Mouse (Mus musculus) heart, embryonic 16.5 days (tissue): Measurements from ENCODE around the gene Igsf9. TPM values are rescaled to one million over a fixed set of nuclear protein-coding genes. Genes with fewer than 3 reads are reported as not detected.

Experiments used
- ATAC-seq: fragments of 200-750 bp; cut with Nextera tagmentation; replicated peaks from 2 replicates; pipeline ENCODE4 v1.8.0; 2017; ENCODE audit warnings: moderate number of reproducible peaks; ENCODE audit not compliant: insufficient read depth, low FRiP score; ENCODE audit errors: extremely low read depth
- H3K27ac ChIP-seq: fragments of 300-500 bp; sonication (generic); 2 replicates; pipeline ENCODE4 v1.5.1; 2014; ENCODE audit warnings: mild to moderate bottlenecking, low read length, control low read depth, moderate library complexity
- H3K27me3 ChIP-seq: fragments of 300-500 bp; sonication (generic); 2 replicates; pipeline ENCODE4 v1.6.1; 2014; ENCODE audit warnings: low read length, mixed read lengths; ENCODE audit not compliant: control insufficient read depth, insufficient read depth
- H3K36me3 ChIP-seq: fragments of 300-500 bp; sonication (generic); 2 replicates; pipeline ENCODE4 v1.6.1; 2014; ENCODE audit not compliant: control insufficient read depth, insufficient read depth
- H3K4me1 ChIP-seq: fragments of 300-500 bp; sonication (generic); 2 replicates; pipeline ENCODE4 v1.6.1; 2014; ENCODE audit warnings: low read length, mixed read lengths; ENCODE audit not compliant: control insufficient read depth, insufficient read depth
- H3K4me2 ChIP-seq: fragments of 300-500 bp; sonication (generic); 2 replicates; pipeline ENCODE4 v1.6.1; 2014; ENCODE audit warnings: low read depth, mild to moderate bottlenecking, control low read depth, low read length
- H3K4me3 ChIP-seq: fragments of 300-500 bp; sonication (generic); 2 replicates; pipeline ENCODE4 v1.5.1; 2014; ENCODE audit warnings: mild to moderate bottlenecking, control low read depth, low read length
- H3K9ac ChIP-seq: fragments of 300-500 bp; sonication (generic); 2 replicates; pipeline ENCODE4 v1.6.1; 2014; ENCODE audit warnings: low read length, control low read depth
- H3K9me3 ChIP-seq: fragments of 300-500 bp; sonication (generic); replicated peaks from 2 replicates; pipeline ENCODE4 v1.6.1; 2016; ENCODE audit warnings: low read length; ENCODE audit not compliant: control insufficient read depth
- WGBS: fragments of 180-500 bp; shearing (Covaris S2); extraction: QIAGEN DNeasy Blood & Tissue Kit; methylation state at CpG from one replicate; pipeline ENCODE4 v1.1.7; 2014; 5-methylcytosine and 5-hydroxymethylcytosine counted together
- polyA plus RNA-seq: library from polyadenylated mRNA; unstranded; fragments of >200 nt; fragmentation: Nextera tagmentation; extraction: Ambion mirVana; gene quantifications from 2 replicates; pipeline ENCODE4 v1.2.1, GENCODE M21; 2015

The Igsf9 gene
- polyA plus RNA-seq, 1 experiment from 2014 or later = 3.3 TPM

DNA sequence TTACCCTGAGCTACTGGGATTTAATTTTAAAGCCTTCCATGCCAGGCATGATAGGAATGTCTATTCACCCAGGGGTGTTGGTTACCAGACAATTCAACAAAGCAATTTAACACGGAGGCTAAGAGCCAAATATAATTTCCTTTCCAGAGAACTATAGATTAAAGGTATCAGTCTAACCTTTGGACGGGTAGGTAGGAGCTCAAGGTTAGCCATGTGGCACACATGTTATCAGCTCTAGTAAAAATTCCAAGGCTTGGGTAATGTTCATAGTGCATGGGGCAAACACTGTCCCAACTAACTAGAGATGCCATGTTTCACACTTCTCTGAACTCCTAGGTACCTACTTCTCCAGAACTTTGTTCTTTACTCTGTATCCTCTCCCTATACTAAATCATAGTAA lies 20.0 kb upstream of the Igsf9 start:
- no peaks in the 10 kb centered on the region for H3K27me3 ChIP-seq
- no peaks in the 10 kb centered on the region for H3K36me3 ChIP-seq
- H3K4me1 ChIP-seq = peaks cover 4% of the 10 kb centered on the region; the same call in 1 of the 2 replicates
- 22% methylated on average over 2 of the region's 2 CpGs for WGBS
- ATAC-seq = no peak
- no peak overlapping the region for H3K4me2 ChIP-seq
- H3K9me3 ChIP-seq = no peaks in the 10 kb centered on the region
- no peak overlapping the region for H3K9ac ChIP-seq
- H3K4me3 ChIP-seq = no peak overlapping the region
- no peak overlapping the region for H3K27ac ChIP-seq

DNA sequence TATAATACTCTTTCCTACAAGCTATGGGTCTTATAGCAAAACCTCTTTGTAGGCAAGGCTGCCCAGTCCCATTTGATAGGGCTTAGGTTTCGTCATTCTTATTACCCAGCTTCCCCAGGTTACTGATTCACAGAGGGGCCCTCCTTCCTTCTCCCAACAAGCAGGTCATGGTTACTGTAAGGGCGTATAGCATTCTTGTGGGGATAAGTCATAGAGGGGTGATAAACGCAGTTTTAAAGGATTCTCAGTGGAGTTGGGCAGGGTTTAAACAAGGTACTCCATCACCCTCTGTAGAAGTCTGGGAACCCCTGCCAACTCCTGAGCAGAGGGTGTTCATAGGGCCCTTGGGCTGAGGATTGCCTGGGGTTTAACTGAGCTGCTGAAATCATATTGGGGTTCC lies 19.1 kb upstream of the Igsf9 start:
- no peak for ATAC-seq
- Histone ChIP-seq H3K27me3 (no peaks in the 10 kb centered on the region), H3K36me3 (no peaks in the 10 kb centered on the region), H3K9me3 (no peaks in the 10 kb centered on the region), H3K27ac (no peak overlapping the region), H3K4me2 (no peak overlapping the region), H3K4me3 (no peak overlapping the region), H3K9ac (no peak overlapping the region), H3K4me1 (peaks cover 4% of the 10 kb centered on the region; the same call in 1 of the 2 replicates)
- 69% methylated on average over 3 of the region's 3 CpGs for WGBS

DNA sequence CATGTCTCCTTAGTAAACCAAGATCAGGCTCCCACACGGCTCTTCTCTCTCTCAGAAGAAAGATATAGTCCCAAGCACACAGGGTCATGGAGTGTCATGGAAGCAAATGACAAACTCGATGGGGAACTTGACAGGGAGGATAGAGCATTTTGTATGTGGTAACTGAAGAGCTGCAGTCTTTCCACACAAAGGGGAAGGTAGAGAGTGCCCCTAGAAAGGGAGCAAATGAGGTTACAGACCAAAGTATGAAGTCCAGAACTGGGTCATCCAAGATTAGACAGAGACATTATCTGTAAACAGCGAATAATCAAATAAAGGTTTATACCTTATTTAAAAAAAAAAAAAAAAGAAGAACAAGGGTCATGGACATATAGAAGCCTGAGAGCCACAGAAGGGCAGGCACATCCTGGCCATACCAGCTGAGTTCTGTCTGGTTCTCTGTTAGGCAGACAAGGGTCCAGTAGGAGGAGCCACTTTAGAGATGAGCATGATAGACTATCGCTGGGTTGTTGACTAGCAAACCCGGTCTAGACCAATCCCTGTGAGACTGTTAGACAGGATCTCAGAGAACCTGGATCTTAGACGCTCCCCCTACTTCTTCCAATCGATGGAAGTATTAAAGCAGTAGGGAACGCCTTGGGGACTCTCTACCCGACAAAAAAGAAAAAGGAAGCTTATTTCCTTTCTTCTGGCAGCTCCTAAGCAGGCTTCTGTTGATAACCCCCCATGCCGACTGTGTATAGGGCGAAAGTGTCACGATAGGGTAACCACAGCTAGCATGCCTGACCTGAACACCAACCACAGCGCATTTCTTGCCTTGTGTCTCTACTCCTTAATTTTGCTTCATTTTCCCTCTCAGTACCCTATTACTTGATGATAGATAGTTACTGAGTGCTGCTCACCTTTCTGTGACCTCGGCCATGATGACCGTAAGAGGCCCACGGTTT lies 17.9 kb upstream of the Igsf9 start:
- Histone ChIP-seq H3K27me3 (no peaks in the 10 kb centered on the region), H3K4me1 (peaks cover 4% of the 10 kb centered on the region; the same call in 1 of the 2 replicates), H3K4me2 (no peak overlapping the region), H3K4me3 (no peak overlapping the region), H3K9me3 (no peaks in the 10 kb centered on the region), H3K36me3 (no peaks in the 10 kb centered on the region), H3K9ac (no peak overlapping the region), H3K27ac (no peak overlapping the region)
- ATAC-seq = no peak
- 72% methylated on average over 16 of the region's 16 CpGs for WGBS

DNA sequence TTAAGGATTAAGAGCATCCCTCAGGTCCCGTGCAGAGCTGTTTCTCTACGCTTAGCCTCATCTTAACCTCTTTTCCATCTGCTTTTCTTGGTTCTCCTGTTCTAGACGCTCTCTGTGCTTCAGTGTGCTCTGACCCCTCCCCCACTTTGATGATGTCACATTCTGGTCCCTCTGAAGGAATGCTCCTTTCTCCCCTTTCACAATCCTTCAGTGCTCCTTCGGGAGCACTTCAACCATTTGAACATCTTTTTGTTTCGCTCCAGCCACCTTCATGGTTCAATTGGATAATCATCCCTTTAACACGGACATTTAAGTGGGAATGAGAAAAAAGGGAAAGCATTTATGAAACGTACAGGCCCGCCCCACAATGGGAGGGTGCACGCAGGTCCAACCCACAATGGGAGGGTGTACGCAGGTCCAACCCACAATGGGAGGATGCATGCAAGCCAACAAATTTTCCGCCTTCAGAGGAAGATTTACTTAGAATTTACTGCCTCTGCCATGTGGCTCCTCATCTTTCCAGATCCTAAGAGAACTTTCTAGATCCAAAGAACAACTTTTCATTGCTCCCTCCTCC lies 13.2 kb upstream of the Igsf9 start:
- Histone ChIP-seq H3K4me1 (0 out of 2 replicates have a peak, but pooled peaks cover 2% of the 10 kb centered on the region), H3K27me3 (no peaks in the 10 kb centered on the region), H3K4me2 (no peak overlapping the region), H3K4me3 (no peak overlapping the region), H3K36me3 (no peaks in the 10 kb centered on the region), H3K9me3 (no peaks in the 10 kb centered on the region), H3K27ac (no peak overlapping the region), H3K9ac (no peak overlapping the region)
- no peak for ATAC-seq
- 83% methylated on average over 11 of the region's 11 CpGs for WGBS

DNA sequence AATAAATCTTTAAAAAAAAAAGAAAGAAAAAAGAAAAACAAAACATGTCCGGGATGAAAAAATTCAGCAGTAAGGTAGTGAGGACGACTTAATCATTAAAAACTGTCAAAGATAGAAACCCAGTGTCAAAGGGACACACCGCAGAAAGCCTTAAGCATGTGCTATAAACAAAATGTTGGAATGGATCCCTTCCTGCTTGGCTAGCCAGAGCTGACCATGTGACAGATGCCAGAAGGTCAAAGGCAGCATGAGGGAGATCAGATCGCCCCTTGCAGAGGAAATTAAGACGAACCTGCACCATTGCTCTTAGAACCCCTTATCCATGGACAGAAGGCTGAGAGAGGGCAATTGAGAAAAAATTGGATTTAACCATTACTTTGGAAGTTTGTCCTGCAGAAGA lies 12.2 kb upstream of the Igsf9 start:
- no peak for ATAC-seq
- 56% methylated on average over 5 of the region's 5 CpGs for WGBS
- Histone ChIP-seq H3K4me2 (no peak overlapping the region), H3K4me3 (no peak overlapping the region), H3K9me3 (no peaks in the 10 kb centered on the region), H3K27me3 (no peaks in the 10 kb centered on the region), H3K27ac (no peak overlapping the region), H3K36me3 (no peaks in the 10 kb centered on the region), H3K9ac (no peak overlapping the region), H3K4me1 (0 out of 2 replicates have a peak, but pooled peaks cover 2% of the 10 kb centered on the region)

DNA sequence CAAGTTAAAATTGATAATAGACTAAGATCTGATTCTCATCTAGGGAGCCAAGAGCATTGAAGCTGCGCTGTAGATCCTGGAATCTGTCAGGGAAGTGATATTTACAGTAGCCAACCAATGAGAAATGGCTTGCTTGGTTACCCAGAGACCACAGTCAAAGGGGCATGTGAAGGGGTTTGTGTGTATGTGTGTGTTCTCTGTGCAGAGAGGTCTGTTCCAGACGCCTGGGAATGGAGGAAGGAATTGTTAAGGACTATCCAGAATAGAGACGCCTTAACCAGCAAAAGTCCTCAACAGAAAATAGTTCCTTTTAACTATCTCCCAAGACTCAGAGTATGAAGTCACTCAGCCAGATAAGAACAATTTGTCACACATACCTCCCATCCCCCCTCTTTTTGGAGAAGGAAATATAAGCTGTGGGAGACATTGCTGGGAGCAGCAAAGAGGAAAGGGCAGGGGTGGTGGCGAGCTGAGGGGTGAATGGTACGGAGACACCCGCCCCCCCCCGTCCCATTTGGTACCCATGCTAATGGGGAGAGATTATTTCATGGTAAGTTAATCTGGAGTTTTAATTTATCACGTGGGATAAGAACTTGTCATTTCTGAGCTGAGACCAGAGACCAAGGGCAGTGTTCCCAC lies 11.7 kb upstream of the Igsf9 start:
- Histone ChIP-seq H3K4me3 (no peak overlapping the region), H3K4me1 (0 out of 2 replicates have a peak, but pooled peaks cover 2% of the 10 kb centered on the region), H3K27me3 (no peaks in the 10 kb centered on the region), H3K27ac (no peak overlapping the region), H3K9ac (no peak overlapping the region), H3K4me2 (no peak overlapping the region), H3K36me3 (no peaks in the 10 kb centered on the region), H3K9me3 (no peaks in the 10 kb centered on the region)
- ATAC-seq = no peak
- 44% methylated on average over 8 of the region's 8 CpGs for WGBS

DNA sequence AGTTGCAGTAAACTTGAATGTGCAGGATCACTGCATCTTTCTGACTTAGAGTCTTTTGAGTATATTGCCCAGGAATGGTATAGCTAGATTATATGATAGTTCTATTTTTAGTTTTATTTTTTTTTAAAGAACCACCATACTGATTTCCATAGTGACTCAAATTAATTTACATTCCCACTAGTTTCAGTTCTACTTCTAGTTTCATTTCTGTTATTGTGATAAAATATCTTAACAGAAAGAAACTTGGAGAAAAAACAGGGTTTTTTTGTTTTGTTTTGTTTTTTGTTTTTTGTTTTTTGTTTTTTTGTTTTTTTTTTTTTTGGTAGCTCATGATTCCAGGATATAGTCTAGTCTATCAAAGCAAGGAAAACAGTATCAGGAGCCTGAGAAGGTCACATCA lies 8.7 kb upstream of the Igsf9 start:
- Histone ChIP-seq H3K4me2 (no peak overlapping the region), H3K27ac (no peak overlapping the region), H3K36me3 (no peaks in the 10 kb centered on the region), H3K27me3 (no peaks in the 10 kb centered on the region), H3K9me3 (no peaks in the 10 kb centered on the region), H3K4me1 (0 out of 2 replicates have a peak, but pooled peaks cover 2% of the 10 kb centered on the region), H3K4me3 (no peak overlapping the region), H3K9ac (no peak overlapping the region)
- no peak for ATAC-seq

DNA sequence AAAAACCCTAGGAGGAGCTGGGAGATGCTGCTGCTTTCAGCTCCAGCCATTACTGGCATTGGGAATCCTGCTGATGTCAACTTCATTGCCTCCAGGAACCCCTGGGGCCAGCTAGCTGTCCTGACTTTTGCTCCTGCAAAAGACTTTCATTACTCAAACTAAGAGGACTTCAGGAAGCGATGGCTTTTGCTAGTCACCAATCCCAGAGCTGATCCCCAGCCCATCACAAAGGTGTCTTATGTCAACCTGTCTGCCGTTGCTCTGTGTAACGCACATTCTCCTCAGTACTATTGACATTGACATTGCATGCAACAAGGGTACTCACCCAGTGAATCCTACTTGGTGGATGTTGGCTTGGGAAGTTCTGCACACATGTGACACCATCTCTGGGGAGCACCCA lies 7.4 kb upstream of the Igsf9 start:
- H3K4me3 ChIP-seq = no peak overlapping the region
- H3K4me2 ChIP-seq = no peak overlapping the region
- H3K36me3 ChIP-seq = no peaks in the 10 kb centered on the region
- H3K9me3 ChIP-seq = no peaks in the 10 kb centered on the region
- H3K4me1 ChIP-seq = 0 out of 2 replicates have a peak, but pooled peaks cover 2% of the 10 kb centered on the region
- no peak overlapping the region for H3K9ac ChIP-seq
- WGBS = 68% methylated on average over 3 of the region's 3 CpGs
- H3K27ac ChIP-seq = no peak overlapping the region
- no peaks in the 10 kb centered on the region for H3K27me3 ChIP-seq
- ATAC-seq = no peak
